Mouse (Mus musculus): Measurements from ENCODE around the gene Shh. TPM values are rescaled to one million over a fixed set of nuclear protein-coding genes. Genes with fewer than 3 reads are reported as not detected.
A peak's percentile ranks its signal among the peaks of the same experiment; 100 is the strongest.

The Shh gene
- polyA plus RNA-seq (2015; fragmentation: Nextera tagmentation; extraction: Ambion mirVana), result 0.20 TPM in 1 of 2 replicates, not detected in the other

DNA sequence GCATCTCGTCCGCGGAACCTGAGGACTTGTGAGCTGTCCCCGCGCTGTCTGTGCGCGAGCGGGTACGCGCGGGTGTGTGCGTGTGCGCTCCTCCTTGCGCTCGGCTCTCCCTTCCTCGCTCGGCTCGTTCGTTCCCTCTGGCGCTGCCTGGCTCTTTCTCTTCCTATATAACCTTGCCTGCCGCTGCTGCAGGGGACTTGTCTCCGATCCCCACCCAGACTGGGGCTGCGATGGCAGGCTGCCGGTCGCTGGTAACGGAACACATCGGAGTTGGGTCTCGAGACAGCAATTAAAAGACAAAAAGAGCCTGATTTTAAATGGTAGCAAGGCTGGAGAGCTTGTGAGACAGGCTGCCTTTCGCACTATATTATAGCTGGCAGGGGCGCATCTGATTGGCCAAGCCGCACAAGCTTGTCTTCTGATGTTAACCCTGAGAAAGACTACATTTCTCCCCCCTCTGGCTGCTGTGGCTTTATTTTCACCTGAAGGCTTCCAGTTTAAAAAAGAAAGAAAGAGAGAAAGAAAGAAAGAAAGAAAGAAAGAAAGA lies at the start of gene Shh:
Shh (minus strand) TSS at position 497 of the 547 bp plus-strand sequence.
- peaks cover 29% of the 10 kb centered on the region for H3K4me1 ChIP-seq
- WGBS, result under 1% methylated on average over 31 of the region's 31 CpGs
- peaks cover 93% of the 10 kb centered on the region for H3K27me3 ChIP-seq
- H3K9ac ChIP-seq, result no peak within 1 kb of the TSS
- peak within 1 kb of the TSS; percentile 45 for H3K4me2 ChIP-seq
- H3K4me3 ChIP-seq, result peak within 1 kb of the TSS; percentile 26
- H3K9me3 ChIP-seq, result no peaks in the 10 kb centered on the region
- H3K27ac ChIP-seq, result no peak within 1 kb of the TSS
- ATAC-seq (ENCODE audit: insufficient number of reproducible peaks, low FRiP score, low TSS enrichment, low read depth), result no peak
- no peaks in the 10 kb centered on the region for H3K36me3 ChIP-seq

DNA sequence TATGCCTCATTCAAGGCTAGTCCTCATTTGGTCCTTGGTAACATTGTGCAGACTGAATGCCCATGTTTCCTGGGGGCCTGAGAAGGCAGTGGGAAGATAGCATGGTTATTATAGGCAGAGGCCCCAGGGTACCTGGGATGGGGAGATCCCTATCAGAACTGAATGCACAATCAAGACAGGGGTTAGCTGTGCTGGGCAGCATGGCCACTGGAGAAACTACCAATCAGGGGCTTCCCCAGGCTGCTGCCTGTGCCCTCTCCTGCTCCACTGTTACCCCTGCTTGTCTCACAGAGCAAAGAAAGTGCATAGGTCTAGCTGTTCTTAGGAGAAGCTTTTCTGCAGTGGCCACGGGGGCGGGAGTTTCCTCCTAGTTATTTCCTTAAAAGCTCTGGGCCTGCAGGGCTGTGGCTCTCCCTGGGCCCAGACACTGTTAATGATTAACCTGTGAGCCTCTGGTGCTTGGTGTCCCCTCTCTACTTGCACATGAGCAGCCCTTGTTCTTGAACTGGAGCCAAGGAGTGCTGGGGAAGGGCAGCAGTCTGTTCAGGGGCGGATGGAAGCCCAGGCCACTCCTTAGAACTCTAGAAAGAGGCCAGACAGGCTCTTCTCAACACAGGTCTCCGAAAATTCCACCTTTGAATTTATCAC lies 33.9 kb upstream of the Shh start:
- H3K4me1 ChIP-seq, result no peaks in the 10 kb centered on the region
- H3K27ac ChIP-seq, result no peak overlapping the region
- 50% methylated on average over 4 of the region's 4 CpGs for WGBS
- no peak overlapping the region for H3K9ac ChIP-seq
- no peaks in the 10 kb centered on the region for H3K36me3 ChIP-seq
- no peaks in the 10 kb centered on the region for H3K9me3 ChIP-seq
- no peaks in the 10 kb centered on the region for H3K27me3 ChIP-seq
- no peak overlapping the region for H3K4me2 ChIP-seq
- ATAC-seq (ENCODE audit: insufficient number of reproducible peaks, low FRiP score, low TSS enrichment, low read depth), result no peak
- H3K4me3 ChIP-seq, result no peak overlapping the region

DNA sequence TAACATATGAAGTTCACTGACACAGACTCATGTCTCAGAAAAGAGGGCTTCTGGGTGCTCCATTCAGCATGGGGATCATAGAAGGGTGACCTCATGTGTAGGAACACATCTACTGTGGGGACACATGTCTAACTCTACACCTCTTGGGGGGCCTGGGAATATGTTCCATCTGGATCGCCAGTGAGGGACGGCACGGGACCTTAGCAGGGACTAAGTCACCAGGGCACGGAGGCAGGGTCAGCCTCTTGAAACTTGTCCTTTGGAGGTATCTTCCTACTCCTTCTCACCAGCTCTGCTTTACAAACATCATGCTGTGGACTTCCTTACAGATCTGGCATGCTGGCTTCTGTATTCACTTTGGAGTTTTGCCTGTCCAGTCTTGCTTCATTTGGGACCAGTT lies 31.8 kb upstream of the Shh start:
- no peak overlapping the region for H3K4me2 ChIP-seq
- H3K9me3 ChIP-seq, result no peaks in the 10 kb centered on the region
- 90% methylated on average over 4 of the region's 4 CpGs for WGBS
- no peak overlapping the region for H3K27ac ChIP-seq
- ATAC-seq (ENCODE audit: insufficient number of reproducible peaks, low FRiP score, low TSS enrichment, low read depth), result no peak
- H3K9ac ChIP-seq, result no peak overlapping the region
- no peaks in the 10 kb centered on the region for H3K27me3 ChIP-seq
- H3K4me1 ChIP-seq, result no peaks in the 10 kb centered on the region
- H3K4me3 ChIP-seq, result no peak overlapping the region
- H3K36me3 ChIP-seq, result no peaks in the 10 kb centered on the region

DNA sequence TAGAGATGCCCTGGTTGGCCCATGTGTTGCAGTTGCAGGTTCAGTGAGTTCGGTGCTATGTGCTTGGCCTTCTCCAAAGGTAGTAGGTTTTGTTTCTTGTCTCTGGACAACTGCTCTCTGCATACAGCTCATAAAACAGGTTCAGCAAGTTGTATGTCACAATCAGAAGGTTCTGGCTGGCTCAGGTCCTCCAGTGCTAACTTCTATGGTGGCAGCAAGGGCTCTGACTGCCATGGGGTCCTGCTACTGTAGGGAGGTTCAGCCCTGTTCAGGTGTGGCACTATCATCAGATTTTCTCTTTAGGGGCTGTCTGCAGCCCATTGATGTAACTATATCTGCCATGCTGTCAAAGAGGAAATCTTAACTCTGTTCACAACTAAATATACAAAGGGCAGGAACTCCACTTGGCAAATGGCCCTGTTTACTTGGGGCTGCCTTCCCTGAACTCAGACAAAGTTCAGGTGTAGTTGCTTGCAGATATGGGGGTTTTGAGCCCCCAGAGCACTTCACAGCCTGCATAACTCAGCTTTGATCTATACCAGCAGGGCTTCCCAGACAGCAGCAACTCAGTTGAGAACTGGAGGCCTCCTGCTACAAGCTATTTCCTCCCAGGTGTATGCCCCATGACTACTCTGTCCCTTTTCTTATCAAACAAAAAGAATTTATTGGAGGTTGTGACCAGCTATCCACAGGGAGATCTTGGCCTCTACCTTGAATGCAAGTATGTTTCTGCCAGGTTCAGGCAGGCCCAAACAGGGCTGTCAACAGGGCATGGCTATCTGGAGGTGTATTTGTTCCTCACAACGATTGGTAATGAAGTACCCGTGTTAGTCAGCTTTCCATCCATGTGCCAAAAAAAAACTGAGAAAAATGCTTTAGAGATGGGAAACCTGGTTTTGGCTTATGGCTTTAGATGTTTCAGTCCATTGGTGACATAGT lies 28.9 kb upstream of the Shh start:
- no peak for ATAC-seq (ENCODE audit: insufficient number of reproducible peaks, low FRiP score, low TSS enrichment, low read depth)
- 78% methylated on average over 3 of the region's 3 CpGs for WGBS
- Histone ChIP-seq H3K27ac (no peak overlapping the region), H3K36me3 (no peaks in the 10 kb centered on the region), H3K9me3 (no peaks in the 10 kb centered on the region), H3K27me3 (no peaks in the 10 kb centered on the region), H3K4me2 (no peak overlapping the region), H3K4me1 (no peaks in the 10 kb centered on the region), H3K4me3 (no peak overlapping the region), H3K9ac (no peak overlapping the region)

DNA sequence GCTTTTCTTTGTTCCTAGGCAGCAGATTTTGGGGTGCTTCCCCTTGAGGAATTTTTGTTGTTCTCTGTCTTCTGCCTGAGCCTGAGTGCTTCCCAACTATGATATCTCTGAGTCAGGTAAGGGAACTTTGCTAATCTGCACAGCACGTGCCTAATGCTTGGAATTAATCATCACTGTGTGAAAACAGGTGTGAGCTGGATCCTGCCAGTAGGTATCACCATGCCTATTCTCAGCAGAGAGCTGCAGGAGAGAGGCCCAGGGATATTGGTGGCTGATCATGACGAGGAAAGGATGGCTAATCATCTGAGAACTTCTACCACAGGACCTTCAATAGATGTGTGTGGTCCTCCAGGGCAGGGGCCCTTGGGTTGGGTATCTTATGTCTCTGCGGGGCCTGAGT lies 26.5 kb upstream of the Shh start:
- whole genome bisulfite sequencing, result 70% methylated on average over 3 of the region's 3 CpGs
- ATAC-seq (ENCODE audit: insufficient number of reproducible peaks, low FRiP score, low TSS enrichment, low read depth), result no peak
- no peak overlapping the region for H3K27ac ChIP-seq

DNA sequence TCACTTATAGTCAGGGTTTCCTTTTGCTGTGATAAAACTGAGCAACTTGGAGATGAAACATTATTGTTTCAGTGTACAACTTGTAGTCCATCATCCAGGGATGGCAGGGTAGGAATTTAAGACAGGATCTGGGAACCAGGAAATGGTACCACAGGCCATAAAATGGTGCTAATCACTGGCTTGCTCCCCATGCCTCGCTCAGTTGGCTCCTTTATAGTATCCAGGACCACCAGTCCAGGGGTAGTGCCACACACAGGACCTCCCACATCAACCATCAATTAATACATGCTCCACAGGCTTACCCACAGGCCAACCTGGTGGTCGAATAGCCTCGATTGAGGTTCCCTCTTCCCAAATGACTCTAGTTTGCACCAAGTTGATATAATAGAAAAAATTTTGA lies 15.9 kb upstream of the Shh start:
- H3K9me3 ChIP-seq, result no peaks in the 10 kb centered on the region
- H3K4me1 ChIP-seq, result no peaks in the 10 kb centered on the region
- no peak overlapping the region for H3K9ac ChIP-seq
- H3K36me3 ChIP-seq, result no peaks in the 10 kb centered on the region
- no peak overlapping the region for H3K27ac ChIP-seq
- H3K4me2 ChIP-seq, result no peak overlapping the region
- peaks cover 4% of the 10 kb centered on the region; the same call in 1 of the 2 replicates for H3K27me3 ChIP-seq
- no peak for ATAC-seq (ENCODE audit: insufficient number of reproducible peaks, low FRiP score, low TSS enrichment, low read depth)
- WGBS, result 62% methylated on average over 3 of the region's 3 CpGs
- no peak overlapping the region for H3K4me3 ChIP-seq

More for the DNA sequence above, 26.5 kb upstream of the Shh start:
- Histone ChIP-seq H3K9me3 (no peaks in the 10 kb centered on the region), H3K27me3 (no peaks in the 10 kb centered on the region), H3K4me3 (no peak overlapping the region), H3K9ac (no peak overlapping the region), H3K4me1 (no peaks in the 10 kb centered on the region), H3K4me2 (no peak overlapping the region), H3K36me3 (no peaks in the 10 kb centered on the region)

DNA sequence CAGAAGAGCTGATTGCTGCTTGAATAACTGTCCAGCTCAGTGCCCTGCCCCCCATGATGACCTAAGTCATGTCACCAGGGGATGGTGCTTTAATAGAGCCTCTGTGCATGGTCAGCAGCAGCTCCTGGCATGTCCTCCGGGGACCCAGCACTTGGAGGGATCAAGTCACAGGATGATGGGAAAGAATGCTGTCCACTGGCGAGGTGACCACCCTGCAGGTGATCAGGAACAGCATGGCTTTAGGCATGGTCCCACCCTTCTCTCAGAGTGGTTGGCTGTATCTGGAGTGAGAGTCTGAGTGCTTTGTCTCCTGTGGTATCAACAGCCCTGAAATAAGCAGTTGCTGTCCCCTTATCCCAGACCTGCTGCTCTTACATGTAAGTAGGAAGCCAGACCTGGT lies 14.7 kb upstream of the Shh start:
- no peak overlapping the region for H3K4me3 ChIP-seq
- H3K4me2 ChIP-seq, result no peak overlapping the region
- H3K27me3 ChIP-seq, result peaks cover 4% of the 10 kb centered on the region; the same call in 1 of the 2 replicates
- 62% methylated on average over 2 of the region's 2 CpGs for WGBS
- H3K9ac ChIP-seq, result no peak overlapping the region
- H3K4me1 ChIP-seq, result no peaks in the 10 kb centered on the region
- H3K36me3 ChIP-seq, result no peaks in the 10 kb centered on the region
- H3K27ac ChIP-seq, result no peak overlapping the region
- no peak for ATAC-seq (ENCODE audit: insufficient number of reproducible peaks, low FRiP score, low TSS enrichment, low read depth)
- H3K9me3 ChIP-seq, result no peaks in the 10 kb centered on the region

DNA sequence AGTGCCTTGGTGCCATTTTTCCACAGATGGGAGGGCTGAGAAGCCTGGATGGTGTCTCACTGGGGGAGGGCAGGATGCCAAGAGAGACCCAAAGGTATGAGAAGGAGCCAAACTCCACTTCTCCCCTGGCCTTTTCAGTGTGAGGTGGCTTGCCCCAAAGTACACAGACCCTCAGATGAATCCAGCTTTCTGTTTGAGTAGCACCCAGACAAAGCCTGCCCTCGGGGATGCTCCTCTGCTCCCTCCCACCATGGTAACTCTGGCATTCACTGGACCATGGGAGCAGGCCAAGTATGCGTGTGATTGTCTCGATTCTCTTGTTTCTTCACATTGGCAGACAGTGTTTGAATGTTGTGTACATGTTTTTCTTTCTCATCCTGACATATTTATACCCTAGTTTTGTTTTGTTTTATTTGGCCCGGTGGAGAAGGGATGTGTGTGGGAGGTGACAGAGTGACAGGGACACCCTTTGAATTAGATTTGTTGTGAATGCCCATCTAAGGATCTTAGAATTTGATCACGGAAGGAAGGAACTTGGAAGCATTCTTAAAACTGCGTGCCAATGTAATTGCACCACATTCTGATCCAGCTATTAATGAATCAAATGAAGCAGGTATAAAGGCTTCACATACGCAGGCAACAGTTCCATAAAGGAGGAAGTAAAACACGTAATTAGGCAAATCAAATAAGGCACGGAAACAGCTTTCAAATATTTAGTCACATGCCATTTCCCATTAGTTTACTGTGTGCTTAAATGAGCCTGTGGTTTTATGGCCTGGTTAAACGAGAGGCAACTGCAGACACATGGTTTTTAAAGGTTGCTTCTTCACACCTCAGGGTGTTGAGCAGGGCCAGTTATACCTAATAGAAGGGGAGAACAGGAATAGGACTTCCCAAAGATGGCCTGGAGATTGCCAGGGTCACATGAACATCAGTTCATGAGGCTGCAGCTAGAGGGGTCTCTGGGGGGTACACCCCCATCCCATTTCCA lies 9.6 kb upstream of the Shh start:
- Histone ChIP-seq H3K4me1 (no peaks in the 10 kb centered on the region), H3K27ac (no peak overlapping the region), H3K4me2 (no peak overlapping the region), H3K9me3 (no peaks in the 10 kb centered on the region), H3K27me3 (peaks cover 11% of the 10 kb centered on the region), H3K9ac (no peak overlapping the region), H3K36me3 (no peaks in the 10 kb centered on the region), H3K4me3 (no peak overlapping the region)
- ATAC-seq (ENCODE audit: insufficient number of reproducible peaks, low FRiP score, low TSS enrichment, low read depth), result no peak
- WGBS, result 45% methylated on average over 10 of the region's 10 CpGs

DNA sequence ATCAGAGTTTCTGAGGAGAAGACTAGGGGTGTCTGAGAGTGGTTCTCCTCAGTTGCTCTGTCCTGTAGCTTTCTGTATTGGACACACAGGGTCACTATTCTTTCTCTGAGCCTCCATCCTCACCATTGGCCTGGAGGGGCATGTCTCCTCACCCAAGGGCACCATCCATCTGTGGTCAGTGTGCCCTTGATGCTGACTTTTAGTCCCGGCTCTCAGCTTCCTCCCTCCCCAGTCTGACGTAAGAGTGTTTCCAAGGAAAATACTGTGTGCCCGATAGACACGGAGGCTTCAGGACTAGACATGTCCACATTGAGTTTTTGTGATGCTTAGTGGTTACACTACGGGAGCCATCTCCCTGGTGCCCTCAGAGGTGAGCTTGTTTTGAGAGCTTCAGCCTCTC lies 6.5 kb upstream of the Shh start:
- Histone ChIP-seq H3K27me3 (peaks cover 38% of the 10 kb centered on the region), H3K36me3 (no peaks in the 10 kb centered on the region), H3K9ac (no peak overlapping the region), H3K4me1 (no peaks in the 10 kb centered on the region), H3K4me3 (no peak overlapping the region), H3K27ac (no peak overlapping the region), H3K9me3 (no peaks in the 10 kb centered on the region), H3K4me2 (no peak overlapping the region)
- WGBS, result 73% methylated on average over 5 of the region's 5 CpGs
- ATAC-seq (ENCODE audit: insufficient number of reproducible peaks, low FRiP score, low TSS enrichment, low read depth), result no peak

DNA sequence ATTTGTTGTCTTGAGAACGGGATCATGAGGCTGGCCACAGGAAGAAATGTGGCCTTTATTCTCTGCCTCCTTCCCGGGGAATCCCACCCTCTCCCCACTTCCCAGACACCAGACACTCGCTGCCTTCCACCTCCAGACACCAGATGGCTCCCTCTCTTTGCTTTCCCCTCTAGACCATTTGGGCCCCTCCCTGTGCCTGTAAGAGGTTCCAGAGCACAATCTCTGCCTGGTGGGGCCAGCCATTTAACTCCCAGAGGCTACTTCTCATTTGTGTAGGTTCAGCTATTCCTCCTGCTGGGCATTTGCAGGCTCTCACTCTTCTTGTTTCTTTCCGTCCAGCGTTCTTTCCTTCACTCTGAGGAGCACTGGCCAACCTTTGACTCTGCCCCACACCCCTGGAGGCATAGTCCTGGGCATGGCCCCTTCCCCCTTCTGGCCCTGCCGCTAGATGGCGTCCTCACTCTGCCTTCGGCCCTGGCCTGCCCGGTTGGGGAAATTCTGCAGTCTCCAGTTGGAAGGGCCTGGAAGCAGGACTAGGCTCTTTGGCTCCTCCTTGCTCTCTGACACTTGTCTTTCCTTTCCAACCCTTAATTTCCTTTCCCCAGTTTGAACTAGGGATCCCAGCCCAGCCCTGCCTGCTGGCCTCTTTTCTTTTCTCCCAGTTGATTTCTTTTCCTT lies 2.6 kb upstream of the Shh start:
- Histone ChIP-seq H3K4me1 (peaks cover 18% of the 10 kb centered on the region), H3K36me3 (no peaks in the 10 kb centered on the region), H3K4me3 (no peak overlapping the region), H3K4me2 (no peak overlapping the region), H3K27ac (no peak overlapping the region), H3K9me3 (no peaks in the 10 kb centered on the region), H3K9ac (no peak overlapping the region), H3K27me3 (peaks cover 76% of the 10 kb centered on the region)
- 4% methylated on average over 9 of the region's 9 CpGs for WGBS
- no peak for ATAC-seq (ENCODE audit: insufficient number of reproducible peaks, low FRiP score, low TSS enrichment, low read depth)

DNA sequence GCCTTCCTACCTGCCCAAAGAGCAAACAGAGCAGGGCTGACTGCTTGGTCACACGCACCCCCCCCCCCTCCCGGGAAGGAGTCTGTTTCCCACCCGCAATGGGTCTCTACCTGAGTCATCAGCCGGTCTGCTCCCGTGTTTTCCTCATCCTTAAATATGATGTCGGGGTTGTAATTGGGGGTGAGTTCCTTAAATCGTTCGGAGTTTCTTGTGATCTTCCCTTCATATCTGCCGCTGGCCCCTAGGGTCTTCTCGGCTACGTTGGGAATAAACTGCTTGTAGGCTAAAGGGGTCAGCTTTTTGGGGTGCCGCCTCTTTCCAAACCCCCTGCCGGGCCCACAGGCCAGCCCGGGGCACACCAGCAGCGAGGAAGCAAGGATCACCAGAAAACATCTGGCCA lies 705 bp downstream of the Shh start:
- Histone ChIP-seq H3K36me3 (no peaks in the 10 kb centered on the region), H3K4me3 (peak overlapping the region; percentile 26), H3K4me1 (peaks cover 29% of the 10 kb centered on the region), H3K4me2 (peak overlapping the region; percentile 45), H3K9ac (no peak overlapping the region), H3K9me3 (no peaks in the 10 kb centered on the region), H3K27ac (no peak overlapping the region), H3K27me3 (peaks cover 98% of the 10 kb centered on the region)
- WGBS, result 1% methylated on average over 15 of the region's 15 CpGs
- ATAC-seq (ENCODE audit: insufficient number of reproducible peaks, low FRiP score, low TSS enrichment, low read depth), result no peak
